Mouse (Mus musculus) neutrophil, adult 5-6 weeks (primary cell): Measurements from ENCODE around the gene Olfr622. TPM values are rescaled to one million over a fixed set of nuclear protein-coding genes. Genes with fewer than 3 reads are reported as not detected.

Source experiments
- ATAC-seq: fragments of 151-379, 151-347 bp; 2 replicates; pipeline ENCODE4 v1.8.0; 2017; ENCODE audit warnings: mild to moderate bottlenecking, moderate TSS enrichment; ENCODE audit not compliant: insufficient number of reproducible peaks, poor library complexity, low FRiP score, severe bottlenecking; ENCODE audit errors: extremely low read depth
- total RNA-seq: library from RNA; stranded (forward); fragments of 200-1000 nt; gene quantifications from 2 replicates; pipeline ENCODE4 v1.2.3, GENCODE M21; 2017

Gene Olfr622
- total RNA-seq: not detected in 2 replicates

DNA sequence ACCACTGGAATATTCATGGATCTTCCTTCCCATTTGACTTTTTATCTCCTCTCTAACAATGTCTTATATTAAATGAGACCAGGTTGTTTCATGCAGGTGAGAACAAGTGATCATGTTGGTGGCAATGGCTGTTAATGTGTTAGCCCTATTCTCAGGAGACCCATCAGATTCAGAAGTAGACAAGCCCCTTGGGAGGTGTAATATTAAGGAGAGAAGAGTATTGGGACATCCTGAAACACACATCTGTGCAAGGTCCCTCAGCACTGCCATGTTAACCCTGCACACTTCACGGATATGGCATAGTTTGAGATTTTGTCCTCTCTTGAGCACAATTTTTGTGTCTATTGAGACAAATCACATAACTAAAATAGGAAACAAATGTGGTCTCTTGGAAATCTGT, at the start of gene Olfr622:
TSS of gene Olfr622 (minus strand) at position 101 of the 400 bp plus-strand sequence.
- no peak for ATAC-seq

DNA sequence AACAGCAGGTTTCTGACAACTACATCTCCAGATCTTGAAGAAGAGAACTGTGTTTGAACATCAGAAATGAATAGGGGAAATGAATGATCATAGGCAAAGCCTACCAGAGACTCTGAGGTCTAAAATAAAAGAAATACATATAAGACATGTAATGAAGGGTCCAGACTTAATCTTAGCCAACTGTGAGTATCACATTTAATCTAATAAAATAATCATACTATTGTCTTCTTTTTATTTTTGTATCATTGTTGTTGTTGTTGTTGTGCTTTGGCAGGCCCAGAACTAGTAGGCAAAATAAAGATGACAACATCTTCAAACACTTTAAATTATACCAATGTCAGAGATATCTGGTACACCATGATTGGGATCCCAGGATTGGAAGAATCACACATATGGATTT, 39.9 kb upstream of the Olfr622 start, which contains the start of gene Olfr625-ps1:
TSS of gene Olfr625-ps1 (plus strand) at position 301 of the 400 bp plus-strand sequence.
- no peak for ATAC-seq

DNA sequence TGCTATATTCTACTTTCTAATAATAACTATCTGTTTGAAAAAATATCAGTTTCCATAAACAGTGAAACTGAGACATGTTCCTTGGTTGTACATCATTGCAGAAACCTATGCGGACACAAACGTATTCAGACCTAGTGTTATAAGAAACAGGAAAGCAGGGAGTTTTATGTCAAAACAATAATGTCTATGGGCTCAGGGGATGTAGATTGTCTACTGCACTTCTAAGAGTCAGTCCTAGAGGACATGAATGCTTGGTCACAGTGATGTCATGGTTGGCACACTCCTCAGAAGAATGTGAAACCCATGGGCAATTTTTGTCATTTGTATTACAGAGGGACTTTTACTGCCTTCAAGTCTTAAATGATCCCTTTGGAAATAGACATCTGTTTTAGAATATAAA, 28.6 kb upstream of the Olfr622 start, which contains the start of gene Olfr624:
TSS of gene Olfr624 (minus strand) at position 101 of the 400 bp plus-strand sequence.
- ATAC-seq: no peak

DNA sequence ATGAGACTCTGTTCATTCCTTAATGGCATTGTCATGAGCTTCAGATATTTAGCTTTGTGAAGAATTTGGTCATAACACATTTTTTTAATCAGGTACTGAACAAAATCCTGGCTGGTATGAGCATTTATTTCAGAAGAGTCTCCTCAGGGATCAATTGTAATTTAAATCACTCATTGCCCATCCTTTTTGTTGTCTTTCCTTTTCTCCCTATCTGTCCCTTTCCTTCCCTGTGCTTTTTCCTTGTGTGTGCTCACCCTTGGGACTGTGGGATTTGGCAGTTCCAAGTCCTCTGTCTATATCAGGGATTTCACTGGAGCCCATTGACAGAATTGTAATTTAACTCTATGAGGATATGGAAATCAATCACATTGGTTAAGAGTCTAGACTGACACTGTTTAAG, 21.1 kb upstream of the Olfr622 start, which contains the start of gene Olfr623:
TSS of gene Olfr623 (minus strand) at position 101 of the 400 bp plus-strand sequence.
- no peak for ATAC-seq

DNA sequence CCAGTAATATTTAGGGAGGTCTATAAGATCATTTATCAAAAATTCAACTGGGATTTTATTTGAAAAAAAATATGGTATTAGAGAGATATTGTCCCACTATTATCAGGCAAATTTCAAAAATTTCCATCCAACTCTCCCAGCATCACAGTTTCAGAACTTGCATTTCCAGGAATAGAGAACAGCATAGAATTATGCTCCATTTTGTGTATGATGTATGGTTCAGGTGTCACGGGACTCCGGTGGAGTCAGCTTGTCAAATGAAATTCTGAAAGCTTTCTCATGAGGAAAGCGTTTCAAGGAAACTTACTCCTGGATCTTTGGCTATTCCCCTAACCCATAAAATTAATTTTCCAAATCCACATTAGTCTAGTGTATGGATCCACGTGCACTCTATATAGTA, 1.6 kb upstream of the Olfr622 start:
- no peak for ATAC-seq

DNA sequence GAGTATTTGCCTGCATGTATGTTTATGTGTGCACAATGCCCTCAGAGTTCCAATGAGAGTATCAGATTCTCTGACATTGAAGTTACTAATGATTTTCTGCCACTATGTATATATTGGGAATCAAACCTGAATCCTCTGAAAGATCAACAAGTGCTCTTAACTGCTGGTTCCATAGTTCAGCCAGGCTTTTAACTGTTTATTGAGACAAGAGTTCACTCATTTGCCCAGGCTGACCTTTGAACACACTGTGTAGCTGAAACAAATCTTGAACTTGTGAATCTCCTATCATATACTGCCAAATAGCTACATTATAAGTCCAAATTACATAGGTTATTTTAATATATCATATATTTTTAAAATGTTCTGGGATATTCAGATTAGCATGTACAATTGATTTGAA, 5.7 kb downstream of the Olfr622 start:
- no peak for ATAC-seq

DNA sequence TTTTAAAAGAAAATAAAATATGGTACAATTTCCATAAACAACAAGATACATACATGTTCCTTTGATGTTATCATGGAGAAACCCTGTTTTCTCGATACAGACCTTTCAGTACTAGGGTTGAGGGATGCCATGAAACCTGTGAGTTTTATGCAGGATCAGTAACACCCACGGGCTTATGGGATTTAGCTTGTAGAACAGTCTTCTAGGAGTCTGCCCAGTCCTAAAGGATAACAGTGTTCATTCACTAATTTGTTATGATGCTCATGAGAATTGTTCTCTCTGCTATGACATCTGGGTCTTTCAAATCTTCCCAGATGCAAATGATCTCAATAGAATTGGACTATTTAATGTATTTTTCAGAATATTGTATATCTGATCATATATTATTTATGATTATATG, 30.1 kb downstream of the Olfr622 start, which contains the start of gene Olfr620:
TSS of gene Olfr620 (minus strand) at position 101 of the 400 bp plus-strand sequence.
- ATAC-seq: no peak

DNA sequence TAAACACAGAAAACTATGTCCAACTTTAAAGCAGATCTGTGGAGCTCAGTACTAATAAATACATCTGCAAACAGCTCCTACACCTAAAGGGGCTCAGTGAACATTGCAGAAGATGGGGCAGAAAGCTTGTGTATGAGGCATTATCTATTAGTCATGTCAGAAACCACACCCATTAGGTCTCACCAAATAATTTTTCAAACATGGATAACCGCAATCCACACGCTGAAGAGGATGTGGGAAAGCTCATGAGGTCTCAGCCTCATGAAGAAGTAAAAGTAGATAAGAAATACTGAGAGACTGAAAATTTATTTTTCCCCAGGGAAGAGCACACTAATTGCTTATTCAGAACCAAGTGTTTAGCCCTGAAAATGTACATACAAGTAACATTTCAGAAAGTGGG, 35.1 kb downstream of the Olfr622 start:
- ATAC-seq: no peak

DNA sequence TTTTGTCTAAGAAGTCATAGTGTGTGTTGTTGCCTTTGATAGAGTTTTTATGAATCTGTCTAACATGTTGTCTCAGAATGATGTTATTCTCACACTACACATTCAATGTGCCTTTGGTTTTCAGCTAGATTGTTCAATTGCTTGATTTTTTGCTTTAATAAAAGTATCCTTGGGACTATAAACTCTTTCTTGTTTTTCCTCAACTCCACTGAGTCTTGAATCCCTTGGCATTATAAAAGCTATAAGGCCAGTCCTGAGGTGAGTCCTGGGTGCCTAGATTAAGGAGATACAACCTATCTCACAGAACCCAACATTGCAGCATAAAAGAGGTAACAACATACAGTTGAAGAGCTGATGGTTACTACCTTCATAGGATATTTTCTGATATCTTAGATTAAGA, 42.2 kb downstream of the Olfr622 start, which contains the start of gene Olfr619:
TSS of gene Olfr619 (plus strand) at position 301 of the 400 bp plus-strand sequence.
- ATAC-seq: no peak

DNA sequence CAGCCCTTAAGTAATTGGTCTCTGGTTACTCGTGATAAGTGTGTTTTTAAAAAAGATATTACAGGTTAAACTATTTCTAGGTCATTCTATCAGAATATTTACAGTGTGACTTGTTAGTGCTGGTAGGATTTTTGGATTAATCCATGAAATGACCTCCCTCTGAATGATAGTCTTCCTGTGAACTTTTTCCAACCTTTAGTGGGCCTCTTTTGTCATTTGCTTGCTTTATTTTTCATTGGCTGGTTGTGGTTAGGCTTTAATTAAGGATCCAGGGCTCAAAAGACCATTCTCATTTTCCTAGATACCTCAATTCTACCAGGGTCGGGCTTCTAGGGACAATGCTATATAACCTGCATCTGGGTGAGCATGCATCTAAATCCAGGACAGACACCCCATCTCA, 52.7 kb downstream of the Olfr622 start, which contains the start of gene Olfr618:
TSS of gene Olfr618 (plus strand) at position 301 of the 400 bp plus-strand sequence.
- no peak for ATAC-seq

Other genes with a start within 250 kb of the Olfr622 start
- not detected in 2 replicates for gene Usp17lc, start 227.6 kb downstream of the Olfr622 start, total RNA-seq
- not detected in 2 replicates for gene Olfr605, start 197.3 kb downstream of the Olfr622 start, total RNA-seq
- not detected in 2 replicates for gene Olfr606, start 193.7 kb downstream of the Olfr622 start, total RNA-seq
- not detected in 2 replicates for gene Olfr607, start 178.6 kb downstream of the Olfr622 start, total RNA-seq
- not detected in 2 replicates for gene Olfr608, start 172.8 kb downstream of the Olfr622 start, total RNA-seq
- 0.12 TPM in 1 of 2 replicates, not detected in the other for gene Olfr609, start 144.6 kb downstream of the Olfr622 start, total RNA-seq
- not detected in 2 replicates for gene Olfr610, start 130.6 kb downstream of the Olfr622 start, total RNA-seq
- gene Olfr611, start 121.9 kb downstream of the Olfr622 start, total RNA-seq: not detected in 2 replicates
- not detected in 2 replicates for gene Olfr612, start 100.0 kb downstream of the Olfr622 start, total RNA-seq
- gene Olfr613, start 94.6 kb downstream of the Olfr622 start, total RNA-seq: not detected in 2 replicates
- not detected in 2 replicates for gene Olfr615, start 86.6 kb downstream of the Olfr622 start, total RNA-seq
- not detected in 2 replicates for gene Olfr616, start 73.6 kb downstream of the Olfr622 start, total RNA-seq
- gene Olfr617, start 69.6 kb downstream of the Olfr622 start, total RNA-seq: not detected in 2 replicates
- gene Olfr618, start 52.6 kb downstream of the Olfr622 start, total RNA-seq: not detected in 2 replicates
- not detected in 2 replicates for gene Olfr619, start 42.1 kb downstream of the Olfr622 start, total RNA-seq
- 0.25 TPM in 1 of 2 replicates, not detected in the other for gene Olfr620, start 30.2 kb downstream of the Olfr622 start, total RNA-seq
- not detected in 2 replicates for gene Olfr623, start 21.0 kb upstream of the Olfr622 start, total RNA-seq
- 0.12 TPM in 1 of 2 replicates, not detected in the other for gene Olfr624, start 28.5 kb upstream of the Olfr622 start, total RNA-seq
- gene Olfr625-ps1, start 40.0 kb upstream of the Olfr622 start, total RNA-seq: not detected in 2 replicates
- gene Olfr243, start 72.0 kb upstream of the Olfr622 start, total RNA-seq: 0.12 TPM in 1 of 2 replicates, not detected in the other
- gene Olfr628, start 87.7 kb upstream of the Olfr622 start, total RNA-seq: not detected in 2 replicates
- gene Olfr629, start 102.2 kb upstream of the Olfr622 start, total RNA-seq: not detected in 2 replicates
- not detected in 2 replicates for gene Olfr630, start 114.6 kb upstream of the Olfr622 start, total RNA-seq
- gene Olfr69, start 128.9 kb upstream of the Olfr622 start, total RNA-seq: 0.23 TPM in 1 of 2 replicates, not detected in the other
- not detected in 2 replicates for gene Olfr68, start 137.0 kb upstream of the Olfr622 start, total RNA-seq
- gene Olfr67, start 149.1 kb upstream of the Olfr622 start, total RNA-seq: not detected in 2 replicates
- gene Hbb-bt, start 171.3 kb upstream of the Olfr622 start, total RNA-seq: 1,968 and 2,313 TPM in 2 replicates
- gene Hbb-bs, start 185.4 kb upstream of the Olfr622 start, total RNA-seq: 10,177 and 10,178 TPM in 2 replicates
- not detected in 2 replicates for gene Hbb-bh2, start 197.8 kb upstream of the Olfr622 start, total RNA-seq
- not detected in 2 replicates for gene Hbb-bh1, start 200.5 kb upstream of the Olfr622 start, total RNA-seq
- not detected in 2 replicates for gene Hbb-y, start 210.5 kb upstream of the Olfr622 start, total RNA-seq
- 0.12 TPM in 1 of 2 replicates, not detected in the other for gene Olfr66, start 243.6 kb upstream of the Olfr622 start, total RNA-seq